In genomic region chr12:71651251-71651650, GRCm38 (mm10) we compare ENCODE assay signal across 29 mouse cellular contexts.
DNase-seq lines count a peak whose midpoint lies in the region; ATAC-seq lines count a peak whose summit lies in the region.
"Had no signal": no experiment of that assay in that cellular context is flagged by ENCODE, and none has a peak within 500 bp of the region (broad histone marks: within the 10 kb centered on the region; RNA-seq: fewer than 3 reads in every experiment).

No protein-coding gene starts in this region.

- no peak overlapping the region for H3K9ac ChIP-seq in intestine, embryonic 16.5 days (ENCODE audit: low read depth, low read length)
- H3K9ac ChIP-seq: embryonic facial prominence, embryonic 12.5 days; forebrain, embryonic 15.5 days; hindbrain, embryonic 14.5 days; kidney, embryonic 15.5 days; limb, embryonic 13.5 days; liver, embryonic 13.5 days; midbrain, embryonic 15.5 days had no signal

- H3K4me1 ChIP-seq in intestine, embryonic 16.5 days (ENCODE audit: control insufficient read depth, insufficient read depth, low read length): no peaks in the 10 kb centered on the region
- H3K4me1 ChIP-seq: embryonic facial prominence, embryonic 12.5 days; forebrain, embryonic 15.5 days; kidney, embryonic 15.5 days; limb, embryonic 13.5 days; liver, embryonic 13.5 days; midbrain, embryonic 15.5 days had no signal

- WGBS in intestine, embryonic 16.5 days: 71% methylated on average over 2 of the region's 2 CpGs

- no peak overlapping the region for H3K4me2 ChIP-seq in intestine, embryonic 16.5 days (ENCODE audit: low read depth, low read length)
- H3K4me2 ChIP-seq: embryonic facial prominence, embryonic 12.5 days; forebrain, embryonic 15.5 days; heart, embryonic 11.5 days; hindbrain, embryonic 14.5 days; kidney, embryonic 15.5 days; limb, embryonic 13.5 days; liver, embryonic 13.5 days; midbrain, embryonic 15.5 days had no signal

- no peaks in the 10 kb centered on the region for H3K9me3 ChIP-seq in intestine, embryonic 16.5 days (ENCODE audit: control insufficient read depth, low read length)
- H3K9me3 ChIP-seq: embryonic facial prominence, embryonic 12.5 days; forebrain, embryonic 15.5 days; kidney, embryonic 15.5 days; limb, embryonic 13.5 days; liver, embryonic 13.5 days; midbrain, embryonic 15.5 days had no signal

- DNase-seq in brain, adult 2 months (ENCODE audit: low read depth, low spot score): peak; percentile 79
- DNase-seq in cerebellum, adult 11 months: peak; percentile 43
- DNase-seq in cerebellum, adult 9-10 months: peak; percentile 65
- DNase-seq in cerebellum, postnatal 36 days: peak; percentile 26 to 29
- no peak for DNase-seq in kidney, postnatal 36 days
- DNase-seq: adrenal gland, postnatal 25 days; B cell, adult 2 months; embryo, embryonic 11 days; gastrocnemius, adult 2 months; gastrocnemius, postnatal 36 days; heart, adult 18-20 months; heart, postnatal 36 days; kidney, adult 18-20 months; kidney, postnatal 4 days; liver, embryonic 13.5 days; lung, adult 18-20 months; thymus, adult 2 months; thymus, postnatal 4 days had no signal

- H3K4me3 ChIP-seq in intestine, embryonic 16.5 days (ENCODE audit: low read length): no peak overlapping the region
- H3K4me3 ChIP-seq: embryonic facial prominence, embryonic 12.5 days; forebrain, embryonic 15.5 days; gastrocnemius, adult 2 months; kidney, embryonic 15.5 days; limb, embryonic 13.5 days; liver, embryonic 13.5 days; midbrain, embryonic 15.5 days had no signal

- H3K27me3 ChIP-seq in intestine, embryonic 16.5 days (replicated peaks; ENCODE audit: control insufficient read depth, insufficient read depth, low read length): no peaks in the 10 kb centered on the region
- H3K27me3 ChIP-seq: embryonic facial prominence, embryonic 12.5 days; forebrain, embryonic 15.5 days; kidney, embryonic 15.5 days; limb, embryonic 13.5 days; liver, embryonic 13.5 days; midbrain, embryonic 15.5 days had no signal

- no peaks in the 10 kb centered on the region for H3K36me3 ChIP-seq in intestine, embryonic 16.5 days (ENCODE audit: control insufficient read depth, insufficient read depth, low read length)
- H3K36me3 ChIP-seq: embryonic facial prominence, embryonic 12.5 days; forebrain, embryonic 15.5 days; kidney, embryonic 15.5 days; limb, embryonic 13.5 days; liver, embryonic 13.5 days; midbrain, embryonic 15.5 days had no signal

- ATAC-seq in intestine, embryonic 16.5 days: no peak
- ATAC-seq: forebrain, embryonic 15.5 days; inflammation-experienced regulatory T-cells, adult 6 months; lung, postnatal 0 days; midbrain, embryonic 15.5 days had no signal

- H3K27ac ChIP-seq in intestine, embryonic 16.5 days (ENCODE audit: low read length): no peak overlapping the region
- H3K27ac ChIP-seq: embryonic facial prominence, embryonic 12.5 days; forebrain, embryonic 15.5 days; gastrocnemius, adult 2 months; hindbrain, embryonic 14.5 days; kidney, embryonic 15.5 days; limb, embryonic 13.5 days; liver, embryonic 13.5 days; macrophage; midbrain, embryonic 15.5 days had no signal

Comparison
In these comparisons a context has a peak if more than half of its experiments do, and no peak if none do; other contexts are left out.
1. DNase-seq: peak in brain, adult 2 months (single experiment), cerebellum, adult 11 months (single experiment), cerebellum, adult 9-10 months (single experiment) and cerebellum, postnatal 36 days (2 of 2); none in kidney, postnatal 36 days (0 of 2).